Mouse (Mus musculus) c-Kit-positive CD71-negative TER-119-negative erythroid progenitor cells, embryonic 14.5 days (primary cell): ENCODE results near the gene Wdr91.

Source experiments
- DNase-seq: peaks from one replicate; pipeline ENCODE4 v3.0.0-alpha.2; 2013; ENCODE audit warnings: low read depth

Gene Wdr91

GRCm38 (mm10) chr6:34910371-34911219, at the start of gene Wdr91:
TSS of gene Wdr91 (minus strand) at chr6:34910876.
- DNase-seq, result peak; percentile 81

- DNase-seq, result no peak
These were observed 48.5 kb upstream of the Wdr91 start for GRCm38 (mm10) chr6:34959131-34959530.

- no peak for DNase-seq
These were observed 45.2 kb upstream of the Wdr91 start for GRCm38 (mm10) chr6:34955862-34956241.

GRCm38 (mm10) chr6:34954926-34955861, 44.5 kb upstream of the Wdr91 start:
- peak; percentile 46 for DNase-seq

- DNase-seq, result no peak
These were observed 41.4 kb upstream of the Wdr91 start for GRCm38 (mm10) chr6:34951956-34952667.

- no peak for DNase-seq
These were observed 40.8 kb upstream of the Wdr91 start for GRCm38 (mm10) chr6:34951518-34951917.

- no peak for DNase-seq
These were observed 37.8 kb upstream of the Wdr91 start for GRCm38 (mm10) chr6:34948461-34948860.

- no peak for DNase-seq
These were observed 35.9 kb upstream of the Wdr91 start for GRCm38 (mm10) chr6:34946486-34947079.

- DNase-seq, result no peak
These were observed 32.8 kb upstream of the Wdr91 start for GRCm38 (mm10) chr6:34943499-34943898.

GRCm38 (mm10) chr6:34942446-34942845, 31.8 kb upstream of the Wdr91 start:
- no peak for DNase-seq

GRCm38 (mm10) chr6:34941496-34941895, 30.8 kb upstream of the Wdr91 start:
- DNase-seq, result no peak

GRCm38 (mm10) chr6:34939451-34939850, 28.8 kb upstream of the Wdr91 start:
- no peak for DNase-seq

GRCm38 (mm10) chr6:34938929-34939325, 28.3 kb upstream of the Wdr91 start:
- no peak for DNase-seq

GRCm38 (mm10) chr6:34938280-34938928, 27.7 kb upstream of the Wdr91 start:
- no peak for DNase-seq

- no peak for DNase-seq
These were observed 26.1 kb upstream of the Wdr91 start for GRCm38 (mm10) chr6:34936743-34937142.

GRCm38 (mm10) chr6:34932633-34933032, 22.0 kb upstream of the Wdr91 start:
- no peak for DNase-seq

GRCm38 (mm10) chr6:34927594-34927993, 16.9 kb upstream of the Wdr91 start:
- DNase-seq, result no peak

- peak; percentile 50 for DNase-seq
These were observed 16.5 kb upstream of the Wdr91 start for GRCm38 (mm10) chr6:34927156-34927555.

GRCm38 (mm10) chr6:34921941-34922340, 11.3 kb upstream of the Wdr91 start:
- DNase-seq, result peak; percentile 49

GRCm38 (mm10) chr6:34920631-34921030, 10.0 kb upstream of the Wdr91 start:
- no peak for DNase-seq

GRCm38 (mm10) chr6:34919956-34920355, 9.3 kb upstream of the Wdr91 start, which contains the start of gene Stra8:
TSS of gene Stra8 (plus strand) at chr6:34920163.
- DNase-seq, result no peak
